Mouse (Mus musculus): ENCODE results near the gene Vps13d.

DNA sequence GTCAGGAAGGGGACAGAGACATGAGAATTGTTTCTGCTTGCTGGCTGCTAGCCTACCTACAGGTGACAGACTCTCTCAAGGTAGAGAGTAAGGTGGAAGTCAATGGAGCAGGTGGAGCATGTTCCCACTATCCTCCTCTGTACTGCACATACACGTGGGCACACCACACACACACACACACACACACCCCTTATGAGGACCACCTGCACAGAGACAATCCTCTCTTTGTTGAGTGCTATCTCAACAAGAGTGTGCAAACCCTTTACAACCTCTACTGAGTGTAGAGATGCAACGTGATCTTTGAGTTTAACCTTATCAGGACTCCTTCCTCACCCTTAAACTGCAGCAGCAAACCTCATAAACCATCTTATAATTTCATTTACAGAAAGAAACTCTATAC is 8.5 kb upstream of the Vps13d start:
- TF ChIP-seq CTCF (IDR thresholded peaks at IDR 0.05; ENCODE audit: low read depth) (no peak), EP300 (IDR thresholded peaks at IDR 0.05; ENCODE audit: low read depth) (no peak)
